Mouse (Mus musculus): Measurements from ENCODE around the gene Hoxd11. TPM values are rescaled to one million over a fixed set of nuclear protein-coding genes. Genes with fewer than 3 reads are reported as not detected.

Hoxd11 gene
- polyA plus RNA-seq, 1 experiment from 2014 or later: 26.3 TPM

DNA sequence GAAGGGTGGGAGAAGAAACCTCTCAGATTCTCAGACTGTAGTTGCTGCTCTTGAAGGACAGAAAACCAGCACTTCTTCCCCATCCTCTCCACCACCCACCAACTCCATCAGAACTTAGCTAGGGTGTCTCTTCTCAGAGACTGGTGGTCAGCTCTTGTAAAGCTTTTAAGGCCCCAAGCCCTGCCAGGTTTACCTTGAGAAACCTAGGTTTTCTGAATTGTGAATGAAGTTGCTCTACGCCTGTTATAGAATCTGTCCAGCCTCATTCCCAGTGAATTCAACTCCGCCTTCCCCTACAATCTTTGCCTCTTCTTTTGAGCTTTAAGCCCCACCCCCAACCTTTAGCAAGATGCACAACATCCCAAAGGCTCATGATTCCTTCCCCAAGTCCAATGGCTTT lies 2.3 kb upstream of the Hoxd11 start:
- Histone ChIP-seq H3K9ac (no peak overlapping the region), H3K9me3 (replicated peaks) (no peaks in the 10 kb centered on the region), H3K4me2 (peak overlapping the region; percentile 27; the same call in 1 of the 2 replicates), H3K4me1 (peaks cover 82% of the 10 kb centered on the region), H3K27me3 (peaks cover 82% of the 10 kb centered on the region), H3K4me3 (replicated peaks) (no peak overlapping the region), H3K36me3 (no peaks in the 10 kb centered on the region), H3K27ac (peak overlapping the region; percentile 82)
- WGBS: 34% methylated on average over 2 of the region's 2 CpGs
- ATAC-seq (replicated peaks; ENCODE audit: low FRiP score): no peak

DNA sequence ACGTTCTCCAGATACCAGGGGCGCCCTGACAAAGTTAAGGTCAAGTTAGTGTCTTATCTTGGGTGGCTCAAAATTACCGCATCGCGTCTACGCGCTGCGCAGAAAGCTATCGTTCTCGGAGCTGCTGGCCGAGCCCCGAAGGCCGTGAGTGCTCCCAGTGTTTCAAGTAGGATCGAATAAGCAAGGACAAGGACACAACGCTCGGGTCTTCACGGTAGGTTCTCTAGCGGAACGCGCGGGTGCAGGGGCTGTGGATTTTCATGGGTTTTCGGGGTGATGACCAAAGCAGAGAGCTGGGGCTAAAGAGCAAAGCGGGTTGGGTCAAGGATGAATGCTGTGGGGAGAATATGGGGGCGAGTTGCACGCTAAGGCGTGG lies 227 bp downstream of the Hoxd11 start:
- Histone ChIP-seq H3K9ac (peak overlapping the region; percentile 65), H3K4me2 (peak overlapping the region; percentile 68), H3K36me3 (no peaks in the 10 kb centered on the region), H3K4me3 (replicated peaks) (peak overlapping the region; percentile 66), H3K4me1 (peaks cover 78% of the 10 kb centered on the region), H3K27me3 (peaks cover 68% of the 10 kb centered on the region), H3K9me3 (replicated peaks) (no peaks in the 10 kb centered on the region), H3K27ac (peak overlapping the region; percentile 96)
- ATAC-seq (replicated peaks; ENCODE audit: low FRiP score): no peak
- WGBS: under 1% methylated on average over 26 of the region's 26 CpGs

DNA sequence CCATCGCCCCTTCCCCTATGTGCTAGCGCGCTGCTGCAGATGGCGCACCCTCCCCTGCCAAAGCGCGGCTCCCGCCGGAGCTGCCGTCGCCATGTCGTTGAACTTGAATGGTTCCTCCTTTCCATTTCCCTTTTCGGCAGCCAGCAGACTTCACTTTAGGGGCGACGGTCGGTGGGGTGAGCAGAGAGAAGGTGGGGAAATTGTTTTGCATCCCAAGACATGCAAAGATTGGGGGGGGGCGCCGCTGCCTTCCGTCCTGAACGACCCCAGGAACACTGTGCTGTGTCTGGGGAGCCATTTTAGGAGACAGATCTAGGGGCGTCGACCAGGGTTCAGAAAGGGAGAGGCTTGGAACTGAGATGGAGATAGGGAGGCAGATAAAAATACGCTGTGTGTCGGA lies 623 bp downstream of the Hoxd11 start:
- no peak for ATAC-seq (replicated peaks; ENCODE audit: low FRiP score)
- H3K27ac ChIP-seq: peak overlapping the region; percentile 96
- peaks cover 74% of the 10 kb centered on the region for H3K4me1 ChIP-seq
- H3K27me3 ChIP-seq: peaks cover 66% of the 10 kb centered on the region
- WGBS: under 1% methylated on average over 23 of the region's 23 CpGs
- no peaks in the 10 kb centered on the region for H3K9me3 ChIP-seq (replicated peaks)
- peak overlapping the region; percentile 68 for H3K4me2 ChIP-seq
- no peaks in the 10 kb centered on the region for H3K36me3 ChIP-seq
- H3K9ac ChIP-seq: peak overlapping the region; percentile 65
- peak overlapping the region; percentile 66 for H3K4me3 ChIP-seq (replicated peaks)

GRCm38 (mm10) chr2:74680561-74681398 lies 1.4 kb downstream of the Hoxd11 start:
- no peaks in the 10 kb centered on the region for H3K9me3 ChIP-seq (replicated peaks)
- WGBS: 3% methylated on average over 21 of the region's 21 CpGs
- peak overlapping the region; percentile 88 for H3K9ac ChIP-seq
- H3K4me2 ChIP-seq: peak overlapping the region; percentile 68
- H3K4me3 ChIP-seq (replicated peaks): peak overlapping the region; percentile 66
- ATAC-seq (replicated peaks; ENCODE audit: low FRiP score): no peak
- H3K36me3 ChIP-seq: no peaks in the 10 kb centered on the region
- H3K27ac ChIP-seq: peak overlapping the region; percentile 96
- peaks cover 63% of the 10 kb centered on the region for H3K27me3 ChIP-seq
- peaks cover 66% of the 10 kb centered on the region for H3K4me1 ChIP-seq

DNA sequence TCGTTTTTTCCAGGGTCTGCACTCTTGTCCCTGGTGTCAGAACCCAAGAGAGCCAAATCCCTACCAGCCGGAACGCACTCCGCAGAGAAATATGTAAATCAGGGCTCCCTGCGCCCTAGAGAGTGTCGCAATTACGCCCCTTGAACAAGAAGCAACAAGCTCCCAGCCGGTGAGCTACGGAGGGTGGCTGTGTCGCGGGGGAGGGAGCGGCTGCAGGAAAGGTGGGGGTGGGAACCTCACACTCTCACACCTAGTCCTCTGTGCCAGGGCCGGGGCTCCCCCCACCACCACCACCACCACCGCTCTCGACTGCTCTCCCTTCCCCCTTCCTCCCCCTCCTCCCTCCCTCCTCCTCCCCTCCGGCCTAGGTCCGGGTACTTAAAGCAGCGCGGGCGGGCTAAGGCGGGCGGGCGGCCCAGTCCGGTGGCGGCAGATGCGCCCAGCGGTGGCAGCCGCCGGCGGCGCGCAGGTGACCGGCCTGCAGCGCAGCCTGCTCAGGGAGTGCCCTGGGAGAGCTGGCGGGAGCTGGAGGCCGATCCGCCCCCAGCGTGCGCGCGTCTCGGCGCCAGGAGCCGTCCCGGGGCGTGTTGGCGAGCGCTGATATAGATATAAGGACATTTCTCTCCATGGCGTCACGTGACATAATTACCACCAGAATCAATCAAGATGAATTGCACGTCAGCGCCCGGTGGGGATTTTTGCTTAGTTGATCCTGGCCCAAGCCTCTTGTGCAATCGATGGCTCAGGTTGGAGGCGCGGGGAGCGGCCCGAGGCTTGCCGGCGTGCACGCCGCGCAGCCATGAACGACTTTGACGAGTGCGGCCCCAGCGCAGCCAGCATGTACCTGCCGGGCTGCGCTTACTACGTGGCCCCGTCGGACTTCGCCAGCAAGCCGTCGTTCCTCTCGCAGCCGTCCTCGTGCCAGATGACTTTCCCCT lies 2.5 kb downstream of the Hoxd11 start:
- Histone ChIP-seq H3K4me3 (replicated peaks) (peak overlapping the region; percentile 66), H3K27me3 (peaks cover 53% of the 10 kb centered on the region), H3K9me3 (replicated peaks) (no peaks in the 10 kb centered on the region), H3K27ac (peak overlapping the region; percentile 96), H3K4me2 (peak overlapping the region; percentile 68), H3K4me1 (peaks cover 56% of the 10 kb centered on the region), H3K36me3 (no peaks in the 10 kb centered on the region), H3K9ac (peak overlapping the region; percentile 88)
- ATAC-seq (replicated peaks; ENCODE audit: low FRiP score): peak; percentile 57
- WGBS: under 1% methylated on average over 78 of the region's 78 CpGs

GRCm38 (mm10) chr2:74682796-74683195 lies 3.4 kb downstream of the Hoxd11 start:
- Histone ChIP-seq H3K4me3 (replicated peaks) (peak overlapping the region; percentile 66), H3K4me2 (peak overlapping the region; percentile 68), H3K27ac (peak overlapping the region; percentile 96), H3K27me3 (peaks cover 52% of the 10 kb centered on the region), H3K9me3 (replicated peaks) (no peaks in the 10 kb centered on the region), H3K4me1 (peaks cover 49% of the 10 kb centered on the region), H3K9ac (peak overlapping the region; percentile 88), H3K36me3 (no peaks in the 10 kb centered on the region)
- no peak for ATAC-seq (replicated peaks; ENCODE audit: low FRiP score)
- WGBS: under 1% methylated on average over 51 of the region's 51 CpGs

DNA sequence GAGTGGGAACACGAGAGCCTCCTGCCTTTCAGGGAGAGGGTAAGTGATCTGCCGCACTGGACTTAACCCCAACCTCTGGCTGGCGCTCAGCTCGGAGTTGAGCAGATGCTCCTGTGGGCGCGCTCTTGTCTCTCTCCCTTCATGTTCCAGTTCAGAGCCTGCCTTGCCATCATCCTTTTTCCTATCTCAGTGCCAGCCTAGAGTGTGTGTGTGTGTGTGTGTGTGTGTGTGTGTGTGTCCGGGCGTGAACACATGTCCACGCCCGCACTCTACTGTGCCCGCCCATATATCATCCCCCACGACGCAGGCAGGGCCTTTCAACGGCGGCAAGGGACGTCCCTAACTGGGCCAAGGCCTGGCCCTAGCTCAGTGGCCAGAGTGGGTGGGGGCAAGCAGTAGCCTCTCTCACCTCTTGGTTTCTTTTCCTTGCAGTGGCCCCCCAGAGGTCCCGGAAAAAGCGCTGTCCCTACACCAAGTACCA lies 4.2 kb downstream of the Hoxd11 start:
- WGBS: 1% methylated on average over 18 of the region's 18 CpGs
- peak overlapping the region; percentile 66 for H3K4me3 ChIP-seq (replicated peaks)
- peak; percentile 38 for ATAC-seq (replicated peaks; ENCODE audit: low FRiP score)

GRCm38 (mm10) chr2:74684106-74684505 lies 4.7 kb downstream of the Hoxd11 start:
- WGBS: 5% methylated on average over 12 of the region's 12 CpGs
- H3K9me3 ChIP-seq (replicated peaks): no peaks in the 10 kb centered on the region
- H3K4me3 ChIP-seq (replicated peaks): peak overlapping the region; percentile 66
- ATAC-seq (replicated peaks; ENCODE audit: low FRiP score): no peak
- peak overlapping the region; percentile 96 for H3K27ac ChIP-seq
- peaks cover 39% of the 10 kb centered on the region for H3K4me1 ChIP-seq
- peak overlapping the region; percentile 68 for H3K4me2 ChIP-seq
- H3K9ac ChIP-seq: peak overlapping the region; percentile 88
- peaks cover 53% of the 10 kb centered on the region for H3K27me3 ChIP-seq
- no peaks in the 10 kb centered on the region for H3K36me3 ChIP-seq

More for the DNA sequence above, 4.2 kb downstream of the Hoxd11 start:
- Histone ChIP-seq H3K36me3 (no peaks in the 10 kb centered on the region), H3K9ac (peak overlapping the region; percentile 88), H3K4me2 (peak overlapping the region; percentile 68), H3K27ac (peak overlapping the region; percentile 96), H3K27me3 (peaks cover 56% of the 10 kb centered on the region), H3K9me3 (replicated peaks) (no peaks in the 10 kb centered on the region), H3K4me1 (peaks cover 44% of the 10 kb centered on the region)

GRCm38 (mm10) chr2:74685059-74685603 lies 5.8 kb downstream of the Hoxd11 start:
- Histone ChIP-seq H3K27me3 (peaks cover 45% of the 10 kb centered on the region), H3K4me2 (peak overlapping the region; percentile 68), H3K9ac (peak overlapping the region; percentile 88), H3K4me1 (peaks cover 32% of the 10 kb centered on the region), H3K4me3 (replicated peaks) (peak overlapping the region; percentile 66), H3K27ac (peak overlapping the region; percentile 96), H3K9me3 (replicated peaks) (no peaks in the 10 kb centered on the region), H3K36me3 (no peaks in the 10 kb centered on the region)
- 15% methylated on average over 4 of the region's 4 CpGs for WGBS
- no peak for ATAC-seq (replicated peaks; ENCODE audit: low FRiP score)

GRCm38 (mm10) chr2:74686301-74686987 lies 7.1 kb downstream of the Hoxd11 start:
- Histone ChIP-seq H3K4me3 (replicated peaks) (peak overlapping the region; percentile 55), H3K27me3 (peaks cover 32% of the 10 kb centered on the region), H3K9ac (peak overlapping the region; percentile 73), H3K4me1 (peaks cover 34% of the 10 kb centered on the region), H3K27ac (peak overlapping the region; percentile 86), H3K4me2 (peak overlapping the region; percentile 80), H3K9me3 (replicated peaks) (no peaks in the 10 kb centered on the region), H3K36me3 (no peaks in the 10 kb centered on the region)
- WGBS: 2% methylated on average over 17 of the region's 17 CpGs
- no peak for ATAC-seq (replicated peaks; ENCODE audit: low FRiP score)

Data from kidney, embryonic 15.5 days (tissue).